Mouse (Mus musculus) liver, embryonic 11.5 days (tissue): ENCODE data around the gene BC030867. TPM values are rescaled to one million over a fixed set of nuclear protein-coding genes. Genes with fewer than 3 reads are reported as not detected.
A peak's percentile ranks its signal among the peaks of the same experiment; 100 is the strongest.

ENCODE experiments used
- ATAC-seq: fragments of 200-750 bp; cut with Nextera tagmentation; replicated peaks from 2 replicates; pipeline ENCODE4 v1.8.0; 2017; ENCODE audit warnings: moderate number of reproducible peaks, mild to moderate bottlenecking, moderate TSS enrichment, moderate library complexity; ENCODE audit not compliant: low FRiP score
- DNase-seq: peaks from one replicate; pipeline ENCODE4 v3.0.0-alpha.2; 2017; ENCODE audit warnings: low spot score
- H3K27ac ChIP-seq: fragments of 300-500 bp; sonication (generic); 2 replicates; pipeline ENCODE4 v1.5.1; 2014; ENCODE audit warnings: mild to moderate bottlenecking, low read depth, low read length, control low read depth
- H3K27me3 ChIP-seq: fragments of 300-500 bp; sonication (generic); replicated peaks from 2 replicates; pipeline ENCODE4 v1.6.1; 2014; ENCODE audit warnings: low read length, mixed read lengths; ENCODE audit not compliant: control insufficient read depth, insufficient read depth
- H3K36me3 ChIP-seq: fragments of 300-500 bp; sonication (generic); 2 replicates; pipeline ENCODE4 v1.6.1; 2014; ENCODE audit warnings: mild to moderate bottlenecking, low read length, moderate library complexity, mixed read lengths; ENCODE audit not compliant: control insufficient read depth, insufficient read depth
- H3K4me1 ChIP-seq: fragments of 300-500 bp; sonication (generic); replicated peaks from 2 replicates; pipeline ENCODE4 v1.6.1; 2014; ENCODE audit warnings: low read length, mixed read lengths; ENCODE audit not compliant: control insufficient read depth, insufficient read depth
- H3K4me2 ChIP-seq: fragments of 300-500 bp; sonication (generic); 2 replicates; pipeline ENCODE4 v1.6.1; 2014; ENCODE audit warnings: mild to moderate bottlenecking, control low read depth, moderate library complexity
- H3K4me3 ChIP-seq: fragments of 300-500 bp; sonication (generic); 2 replicates; pipeline ENCODE4 v1.5.1; 2014; ENCODE audit warnings: low read depth, low read length, control low read depth
- H3K9ac ChIP-seq: fragments of 300-500 bp; sonication (generic); 2 replicates; pipeline ENCODE4 v1.6.1; 2014; ENCODE audit warnings: low read depth, low read length, control low read depth
- H3K9me3 ChIP-seq: fragments of 300-500 bp; sonication (generic); 2 replicates; pipeline ENCODE4 v1.6.1; 2016; ENCODE audit warnings: low read length, inconsistent platforms, mixed read lengths; ENCODE audit not compliant: control insufficient read depth
- WGBS: fragments of 180-500 bp; shearing (Covaris S2); extraction: QIAGEN DNeasy Blood & Tissue Kit; methylation state at CpG from one replicate; pipeline ENCODE4 v1.1.7; 2014; 5-methylcytosine and 5-hydroxymethylcytosine counted together
- polyA plus RNA-seq: library from polyadenylated mRNA; unstranded; fragments of >200 nt; fragmentation: Nextera tagmentation; extraction: Ambion mirVana; gene quantifications from 2 replicates; pipeline ENCODE4 v1.2.1, GENCODE M21; 2014

The BC030867 gene
- polyA plus RNA-seq, 1 experiment from 2014 or later, result 28.2 TPM

DNA sequence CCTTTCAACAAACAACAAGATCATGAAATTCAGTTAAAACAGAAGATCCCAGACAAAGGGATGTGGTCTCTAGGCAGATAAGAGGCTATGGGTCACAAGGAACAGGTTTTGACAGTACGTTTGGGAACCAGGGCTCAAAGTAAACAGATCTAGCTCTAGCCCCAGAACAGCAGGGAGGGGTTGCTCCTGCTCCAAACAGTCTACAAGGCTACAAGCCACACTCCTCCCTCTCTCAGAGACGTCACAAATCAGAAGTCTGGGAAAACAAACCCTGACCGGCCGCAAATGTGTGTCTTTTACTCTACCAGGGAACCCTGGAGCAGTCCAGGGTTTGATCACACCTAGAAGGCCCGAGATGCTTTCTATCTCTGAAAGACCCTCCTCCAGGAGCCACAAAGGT is 37.7 kb upstream of the BC030867 start:
- no peak overlapping the region for H3K4me2 ChIP-seq
- H3K27ac ChIP-seq, result no peak overlapping the region
- peaks cover 10% of the 10 kb centered on the region; the same call in 1 of the 2 replicates for H3K36me3 ChIP-seq
- 48% methylated on average over 5 of the region's 5 CpGs for WGBS
- ATAC-seq (no peak), DNase-seq (no peak)
- H3K4me3 ChIP-seq, result no peak overlapping the region
- no peaks in the 10 kb centered on the region for H3K27me3 ChIP-seq
- H3K4me1 ChIP-seq, result peaks cover 54% of the 10 kb centered on the region
- no peak overlapping the region; the same call in 1 of the 2 replicates for H3K9ac ChIP-seq
- no peaks in the 10 kb centered on the region for H3K9me3 ChIP-seq

DNA sequence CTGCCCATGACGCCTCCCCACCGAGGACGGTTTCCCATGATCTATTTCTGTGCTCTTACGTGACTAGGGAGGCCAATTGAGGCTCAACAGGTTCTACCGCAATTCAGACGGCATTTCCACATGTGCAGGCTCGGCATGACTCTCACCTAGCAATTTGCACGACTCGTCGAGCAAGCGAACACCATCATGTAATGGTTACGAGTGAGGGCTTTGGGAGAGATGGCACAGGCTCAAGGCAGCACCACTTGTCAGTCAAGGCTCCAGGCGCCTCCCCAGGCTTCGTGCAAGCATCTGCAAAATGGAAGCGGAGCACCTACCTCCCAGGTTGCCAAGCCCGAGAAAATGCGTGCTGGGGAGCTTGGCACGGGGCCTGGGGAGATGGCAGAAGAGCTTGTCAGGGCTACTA is 36.7 kb upstream of the BC030867 start:
- Histone ChIP-seq H3K4me3 (no peak overlapping the region), H3K4me2 (no peak overlapping the region)
- 85% methylated on average over 18 of the region's 18 CpGs for WGBS

GRCm38 (mm10) chr11:102214430-102215156 is 34.1 kb upstream of the BC030867 start:
- H3K27me3 ChIP-seq, result no peaks in the 10 kb centered on the region
- DNase-seq (no peak), ATAC-seq (no peak)
- H3K4me1 ChIP-seq, result peaks cover 67% of the 10 kb centered on the region
- H3K4me2 ChIP-seq, result no peak overlapping the region
- H3K4me3 ChIP-seq, result no peak overlapping the region
- no peaks in the 10 kb centered on the region for H3K9me3 ChIP-seq
- H3K9ac ChIP-seq, result no peak overlapping the region
- peaks cover 3% of the 10 kb centered on the region; the same call in 1 of the 2 replicates for H3K36me3 ChIP-seq
- 53% methylated on average over 10 of the region's 10 CpGs for WGBS
- H3K27ac ChIP-seq, result no peak overlapping the region

More for the DNA sequence above, 36.7 kb upstream of the BC030867 start:
- H3K36me3 ChIP-seq, result peaks cover 3% of the 10 kb centered on the region; the same call in 1 of the 2 replicates
- H3K27me3 ChIP-seq, result no peaks in the 10 kb centered on the region
- DNase-seq (no peak), ATAC-seq (no peak)
- H3K9me3 ChIP-seq, result no peaks in the 10 kb centered on the region
- peaks cover 61% of the 10 kb centered on the region for H3K4me1 ChIP-seq
- H3K9ac ChIP-seq, result no peak overlapping the region
- no peak overlapping the region for H3K27ac ChIP-seq

- H3K27ac ChIP-seq, result peak overlapping the region; percentile 75; the same call in 1 of the 2 replicates
- H3K4me2 ChIP-seq, result peak overlapping the region; percentile 54
- no peaks in the 10 kb centered on the region for H3K9me3 ChIP-seq
- H3K27me3 ChIP-seq, result no peaks in the 10 kb centered on the region
- peaks cover 69% of the 10 kb centered on the region for H3K4me1 ChIP-seq
- ATAC-seq (no peak), DNase-seq (no peak)
- WGBS, result 78% methylated on average over 11 of the region's 11 CpGs
- no peak overlapping the region for H3K9ac ChIP-seq
- no peak overlapping the region for H3K4me3 ChIP-seq
- H3K36me3 ChIP-seq, result peaks cover 3% of the 10 kb centered on the region; the same call in 1 of the 2 replicates
Observed at GRCm38 (mm10) chr11:102215511-102215910, 33.2 kb upstream of the BC030867 start.

DNA sequence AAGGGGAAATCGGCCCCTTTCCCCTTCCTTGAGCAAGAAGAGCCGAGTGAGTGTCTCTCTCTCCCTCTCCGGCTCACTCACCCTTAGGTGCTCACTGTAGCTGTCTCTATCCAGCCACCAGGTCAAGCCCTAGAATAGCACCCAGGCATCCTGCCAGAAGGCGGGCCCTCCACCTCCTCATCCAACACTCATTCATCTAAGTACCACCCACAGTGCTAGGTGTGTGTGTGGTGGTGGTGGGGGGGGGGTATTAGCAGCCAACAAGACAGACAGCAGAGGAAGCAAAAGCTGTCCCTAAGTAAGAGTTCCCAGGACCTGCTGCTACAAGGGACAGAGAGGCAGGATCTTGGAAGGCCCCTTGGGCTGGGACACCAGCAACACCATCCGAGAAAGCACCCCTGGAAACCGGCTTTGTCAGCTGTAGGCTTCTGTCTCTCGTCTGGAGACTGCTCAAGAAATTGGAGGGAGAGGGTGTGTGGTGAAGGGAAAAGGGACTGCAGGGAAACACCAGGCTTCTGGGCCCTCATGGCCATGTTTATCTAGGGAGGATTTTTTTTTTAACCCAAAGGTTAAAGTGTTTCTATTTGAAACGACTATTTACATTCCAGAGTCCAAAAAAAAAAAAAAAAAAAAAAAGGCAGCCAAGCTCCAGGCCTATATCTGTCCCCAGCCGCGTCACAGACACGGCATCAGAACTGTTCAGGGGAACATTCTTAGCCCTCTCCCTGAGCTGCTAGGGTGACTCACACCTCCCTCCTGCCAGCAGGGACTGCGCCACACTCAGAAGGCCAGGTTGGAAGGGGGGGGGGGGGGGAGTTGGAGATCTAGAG is 32.4 kb upstream of the BC030867 start:
- 0 out of 2 replicates have a peak overlapping the region, but pooled peaks have one; percentile 56 for H3K4me3 ChIP-seq
- peaks cover 3% of the 10 kb centered on the region; the same call in 1 of the 2 replicates for H3K36me3 ChIP-seq
- WGBS, result 41% methylated on average over 12 of the region's 12 CpGs
- H3K9me3 ChIP-seq, result no peaks in the 10 kb centered on the region
- no peak for ATAC-seq
- peaks cover 67% of the 10 kb centered on the region for H3K4me1 ChIP-seq
- H3K27me3 ChIP-seq, result no peaks in the 10 kb centered on the region
- no peak for DNase-seq
- H3K4me2 ChIP-seq, result peak overlapping the region; percentile 93
- H3K27ac ChIP-seq, result peak overlapping the region; percentile 75
- H3K9ac ChIP-seq, result no peak overlapping the region

- H3K9ac ChIP-seq, result no peak overlapping the region
Observed at GRCm38 (mm10) chr11:102216886-102217240, 31.8 kb upstream of the BC030867 start.

GRCm38 (mm10) chr11:102217396-102217795 is 31.3 kb upstream of the BC030867 start:
- ATAC-seq (no peak), DNase-seq (no peak)
- 81% methylated on average over 6 of the region's 6 CpGs for WGBS
- no peaks in the 10 kb centered on the region for H3K36me3 ChIP-seq
- peak overlapping the region; percentile 93 for H3K4me2 ChIP-seq
- H3K9ac ChIP-seq, result no peak overlapping the region
- no peaks in the 10 kb centered on the region for H3K9me3 ChIP-seq
- no peaks in the 10 kb centered on the region for H3K27me3 ChIP-seq
- no peak overlapping the region for H3K27ac ChIP-seq
- peaks cover 69% of the 10 kb centered on the region for H3K4me1 ChIP-seq
- peak overlapping the region; percentile 56 for H3K4me3 ChIP-seq

More at GRCm38 (mm10) chr11:102216886-102217240, 31.8 kb upstream of the BC030867 start:
- 51% methylated on average over 5 of the region's 5 CpGs for WGBS
- H3K4me1 ChIP-seq, result peaks cover 68% of the 10 kb centered on the region
- no peaks in the 10 kb centered on the region for H3K9me3 ChIP-seq
- peak overlapping the region; percentile 45; the same call in 1 of the 2 replicates for H3K27ac ChIP-seq
- no peaks in the 10 kb centered on the region for H3K36me3 ChIP-seq
- peak overlapping the region; percentile 93 for H3K4me2 ChIP-seq
- DNase-seq (no peak), ATAC-seq (no peak)
- H3K27me3 ChIP-seq, result no peaks in the 10 kb centered on the region
- H3K4me3 ChIP-seq, result peak overlapping the region; percentile 56; the same call in 1 of the 2 replicates

DNA sequence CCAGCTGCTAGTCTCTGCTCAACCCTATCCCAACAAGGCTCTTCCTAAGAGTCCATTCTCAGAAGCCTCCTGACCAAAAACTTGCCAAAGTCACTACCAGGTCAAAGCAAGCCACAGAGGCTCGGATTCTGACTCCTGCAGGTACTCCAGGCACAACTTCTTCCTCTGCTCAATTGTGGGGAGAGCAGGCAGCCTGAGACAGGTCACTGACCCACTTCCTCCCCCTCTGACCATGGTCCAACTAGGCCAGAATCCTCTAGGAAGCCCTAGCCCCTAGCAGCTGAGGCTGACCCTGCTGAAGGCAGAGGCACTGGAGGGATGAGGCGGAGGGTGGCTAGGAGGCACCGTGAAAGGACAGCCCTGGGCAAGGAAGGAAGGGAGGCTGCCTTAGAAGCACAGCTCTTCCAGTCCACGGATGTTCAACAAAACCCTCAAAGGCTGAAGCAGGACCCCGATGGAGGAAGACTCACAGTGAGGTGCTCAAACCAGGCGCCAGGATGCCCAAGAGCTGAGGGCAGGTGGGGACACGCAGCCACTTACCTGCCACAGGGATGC is 30.7 kb upstream of the BC030867 start:
- 46% methylated on average over 7 of the region's 7 CpGs for WGBS
- Histone ChIP-seq H3K9ac (peak overlapping the region; percentile 71), H3K4me1 (peaks cover 72% of the 10 kb centered on the region), H3K4me3 (peak overlapping the region; percentile 56), H3K9me3 (no peaks in the 10 kb centered on the region), H3K4me2 (peak overlapping the region; percentile 93), H3K27ac (peak overlapping the region; percentile 81), H3K27me3 (no peaks in the 10 kb centered on the region), H3K36me3 (no peaks in the 10 kb centered on the region)
- DNase-seq (no peak), ATAC-seq (no peak)
